Mouse (Mus musculus): ENCODE results near the gene Trak1.

Trak1 gene

DNA sequence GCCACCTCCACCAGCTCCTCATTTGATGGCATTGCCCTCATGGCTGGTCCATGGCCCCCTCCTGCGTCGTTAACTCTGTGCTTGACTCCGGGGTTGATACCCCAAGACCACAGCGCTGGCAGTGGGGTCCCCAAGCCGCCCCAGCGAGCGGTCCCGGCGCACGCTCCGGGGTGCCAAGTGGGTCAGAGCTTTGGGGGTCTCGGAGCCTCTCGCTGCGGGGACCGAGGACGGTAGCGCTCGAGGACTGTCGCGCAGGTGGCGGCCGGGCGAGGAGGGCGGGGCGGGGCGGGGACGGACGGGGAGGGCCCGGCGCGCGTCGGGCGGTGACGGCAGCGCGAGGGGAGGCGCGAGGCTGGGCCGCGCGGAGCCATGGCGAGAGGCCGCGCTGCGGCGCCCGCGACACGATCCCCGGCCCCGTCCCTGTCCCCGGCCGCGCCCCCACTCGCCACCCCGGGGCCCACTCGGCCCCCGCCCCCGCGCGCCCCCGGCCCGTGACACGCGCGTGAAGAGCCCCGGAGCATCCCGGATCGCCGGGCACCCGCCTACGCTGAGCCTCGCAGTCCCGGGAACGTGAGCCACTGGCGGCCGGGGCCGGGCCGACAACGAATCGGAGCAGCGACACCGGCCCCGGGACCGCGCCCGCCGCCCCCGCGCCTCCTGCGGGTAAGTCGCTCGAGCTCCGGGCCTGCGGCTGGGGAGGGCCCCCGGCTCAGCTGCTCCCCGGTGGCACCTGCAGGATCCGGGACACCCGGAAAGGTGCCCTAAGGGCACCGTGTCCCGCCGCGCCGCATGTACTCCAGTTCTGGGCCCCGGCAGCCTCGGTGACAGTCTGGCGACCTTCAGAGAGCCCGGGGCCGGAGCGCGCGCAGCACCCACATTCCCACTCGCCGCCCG lies at the start of gene Trak1:
TSS of gene Trak1 (plus strand) at position 332 of the 894 bp plus-strand sequence.
- DNase-seq (ENCODE audit: low spot score): peak; percentile 79

DNA sequence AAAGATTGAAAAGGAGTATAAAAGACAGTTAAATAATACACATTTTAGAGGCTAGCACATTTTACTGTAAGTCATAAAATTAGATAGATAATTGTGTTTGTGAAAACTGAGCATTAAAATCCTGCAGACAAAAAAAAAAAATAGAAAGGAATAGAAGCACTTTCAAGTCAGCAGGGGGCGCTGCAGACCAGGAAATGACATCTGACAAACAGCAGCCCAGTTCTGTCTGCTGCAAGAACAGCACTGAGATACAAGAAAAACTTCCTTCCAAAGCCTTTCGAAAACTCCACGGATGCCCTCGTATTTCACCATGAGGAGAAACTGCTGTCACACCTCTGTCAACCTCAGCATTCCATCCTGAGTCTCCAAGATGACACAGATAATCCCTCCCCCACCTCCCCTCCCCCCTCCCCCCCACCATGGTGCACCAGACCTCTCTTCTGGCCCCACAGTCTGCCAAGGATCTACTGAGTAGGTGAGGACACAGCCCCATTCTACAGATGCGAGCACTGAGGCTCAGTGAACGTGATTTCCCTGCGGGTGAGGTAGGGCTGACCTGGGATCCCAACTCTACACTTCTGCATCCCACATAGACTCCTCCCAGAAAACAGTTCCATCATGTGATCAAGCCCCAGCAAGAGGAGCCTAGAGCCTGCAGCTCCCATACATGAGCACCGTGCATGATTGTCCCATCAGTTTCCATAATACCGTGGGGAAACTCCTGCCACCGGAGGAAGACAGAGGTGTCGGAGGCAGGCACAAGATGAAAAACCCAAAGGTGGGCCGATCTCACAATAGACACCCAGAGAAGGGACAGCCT lies 49.1 kb upstream of the Trak1 start:
- peak; percentile 88 for DNase-seq (ENCODE audit: low spot score)

DNA sequence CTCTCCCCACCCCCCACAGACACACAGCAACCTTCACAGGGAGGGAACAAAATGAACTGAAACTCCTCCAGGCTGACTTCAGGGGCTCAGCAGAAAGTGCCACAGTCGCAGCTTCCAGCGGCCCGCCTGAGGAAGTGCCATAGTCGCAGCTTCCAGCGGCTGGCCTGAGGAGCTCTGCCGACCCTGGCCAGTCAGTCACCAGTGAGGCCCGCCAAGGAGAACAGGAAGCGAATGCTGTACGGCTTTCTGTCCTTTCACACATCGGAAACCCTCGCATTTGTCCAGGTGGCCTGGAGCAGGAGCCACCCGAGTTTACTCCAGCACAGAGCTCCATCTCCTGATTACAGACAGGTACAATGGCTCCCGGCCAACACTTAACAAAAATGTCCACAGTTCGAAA lies 47.5 kb upstream of the Trak1 start:
- peak; percentile 16 for DNase-seq (ENCODE audit: low spot score)

DNA sequence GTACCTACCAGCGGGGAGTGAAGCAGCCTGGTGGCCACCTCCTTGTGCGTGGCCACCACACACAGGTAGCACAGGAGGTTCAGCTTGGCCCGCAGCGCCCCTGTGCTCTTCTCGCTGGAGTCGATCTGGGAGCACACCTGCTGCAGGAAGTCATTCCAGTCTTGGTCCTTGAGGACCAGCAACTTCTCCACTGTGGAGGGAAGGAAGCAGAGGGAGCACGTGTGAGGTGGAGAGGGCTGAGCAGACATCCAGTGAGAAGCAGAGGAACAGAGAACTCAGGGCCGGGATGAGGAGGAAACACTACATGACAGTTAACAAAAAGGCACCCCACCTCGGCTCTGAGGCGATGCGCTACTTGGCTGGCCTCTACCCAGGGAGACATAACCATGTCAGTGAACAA lies 46.4 kb upstream of the Trak1 start:
- no peak for DNase-seq (ENCODE audit: low spot score)

DNA sequence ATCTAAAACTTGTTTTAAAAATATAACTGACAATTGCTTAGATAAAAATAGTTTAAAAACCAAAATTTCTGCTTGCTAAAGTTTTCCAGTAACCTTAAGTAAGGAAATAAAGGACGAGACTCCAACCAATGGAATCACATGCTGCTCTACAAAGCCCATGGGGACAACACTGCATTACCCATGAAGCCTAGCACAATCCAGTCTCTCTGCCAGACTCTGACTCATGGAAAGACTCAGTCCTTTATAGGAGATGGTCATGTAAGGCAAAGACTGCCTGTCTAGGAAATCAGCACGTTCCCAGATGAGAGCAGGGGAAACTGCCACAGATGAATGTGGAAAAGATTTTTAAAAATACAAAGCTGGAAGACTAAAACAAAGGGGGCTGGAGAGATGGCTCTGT lies 43.3 kb upstream of the Trak1 start:
- DNase-seq (ENCODE audit: low spot score): no peak

DNA sequence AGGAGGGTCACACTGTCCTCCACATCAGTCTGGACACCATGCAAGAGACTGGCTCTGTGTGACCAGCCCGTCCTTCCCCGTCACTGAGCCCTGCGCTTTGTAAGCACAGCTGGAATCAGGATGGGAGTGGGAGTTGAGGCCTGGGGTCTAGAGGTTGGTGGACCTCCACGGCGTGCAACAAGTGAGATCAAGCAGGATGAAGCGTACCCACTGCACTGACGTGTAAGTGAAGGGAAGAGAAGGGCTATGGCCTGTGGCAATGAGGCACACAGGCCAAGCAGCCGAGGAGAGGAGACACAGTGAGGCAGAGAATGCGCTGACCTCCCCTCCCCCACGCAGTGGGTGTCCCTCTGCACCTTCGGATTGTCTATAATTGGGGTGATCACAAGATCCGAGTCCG lies 42.5 kb upstream of the Trak1 start:
- DNase-seq (ENCODE audit: low spot score): no peak

DNA sequence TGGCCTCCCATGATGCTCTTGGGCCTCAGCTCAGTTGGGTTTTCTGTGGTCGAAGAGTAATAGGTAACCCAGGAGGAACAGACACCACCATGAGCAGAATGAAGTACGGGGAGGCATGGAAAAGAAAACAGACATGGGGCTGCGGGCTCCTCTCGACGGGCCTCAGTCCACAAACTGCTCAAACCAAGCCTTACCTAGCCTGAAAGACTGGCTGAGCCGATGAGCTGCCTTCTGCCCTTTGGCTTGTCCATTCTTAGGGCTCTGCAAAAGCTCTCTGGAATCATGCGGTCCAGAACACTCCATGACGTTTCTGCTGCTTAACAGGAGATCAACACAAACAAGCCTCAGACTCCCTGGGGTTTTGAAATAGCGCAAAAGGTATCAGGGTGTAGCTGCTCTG lies 40.2 kb upstream of the Trak1 start:
- no peak for DNase-seq (ENCODE audit: low spot score)

DNA sequence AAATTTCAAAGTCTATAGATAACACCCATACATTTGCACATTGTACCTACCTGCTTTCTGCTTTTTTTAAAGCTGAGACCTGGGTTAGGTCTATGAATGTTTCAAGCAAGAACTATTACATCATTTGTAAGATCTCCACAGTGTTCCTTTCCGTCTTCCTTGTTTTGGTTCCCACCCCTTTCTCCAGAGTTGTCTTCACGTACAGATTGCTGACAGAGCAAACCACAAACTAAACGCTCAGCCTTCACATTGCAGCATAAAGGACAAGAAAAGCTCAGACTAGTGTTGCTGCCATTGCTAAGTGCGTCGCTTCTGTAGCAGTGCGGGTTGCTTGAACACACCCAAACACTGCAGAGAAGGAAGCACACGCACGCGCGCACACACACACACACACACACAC lies 32.0 kb upstream of the Trak1 start:
- no peak for DNase-seq (ENCODE audit: low spot score)

DNA sequence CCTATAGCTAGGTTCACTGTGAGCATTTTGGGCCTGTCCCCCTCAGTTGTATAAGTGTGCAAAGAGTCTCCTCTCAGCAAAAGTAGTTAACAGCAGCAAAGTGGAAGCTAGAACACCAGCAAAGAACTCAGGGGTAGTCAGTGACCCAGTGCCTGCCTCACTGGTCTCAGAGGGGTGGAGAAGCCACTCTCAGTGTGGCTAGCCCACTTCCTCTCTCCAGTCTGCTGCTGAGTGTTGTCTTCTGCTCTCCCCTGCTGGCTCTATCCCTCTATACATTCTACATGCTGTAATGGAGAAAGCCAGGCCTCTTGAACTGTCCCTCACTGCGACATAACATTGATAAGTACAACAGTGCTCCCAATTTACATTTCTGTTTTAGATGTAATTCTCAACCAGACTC lies 26.2 kb upstream of the Trak1 start:
- DNase-seq (ENCODE audit: low spot score): no peak

DNA sequence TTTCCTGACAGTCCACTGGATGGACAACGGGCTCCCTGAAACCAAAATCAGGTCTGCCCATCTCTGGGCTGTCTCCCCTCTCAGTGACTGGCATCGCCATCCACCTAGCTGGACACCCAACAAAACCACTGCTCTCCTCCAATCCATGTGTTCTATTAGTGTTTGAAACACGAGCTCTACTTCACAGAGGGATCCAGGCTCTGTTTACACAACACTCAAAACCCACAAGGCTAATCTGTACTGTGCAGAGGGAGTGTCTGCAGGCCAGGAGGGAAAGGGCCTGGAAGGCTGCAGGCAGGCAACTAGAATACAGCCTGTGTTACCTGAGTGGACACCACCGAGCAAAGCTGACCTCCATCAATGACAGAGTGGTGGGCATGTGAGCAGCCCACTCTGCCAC lies 25.7 kb upstream of the Trak1 start:
- no peak for DNase-seq (ENCODE audit: low spot score)

DNA sequence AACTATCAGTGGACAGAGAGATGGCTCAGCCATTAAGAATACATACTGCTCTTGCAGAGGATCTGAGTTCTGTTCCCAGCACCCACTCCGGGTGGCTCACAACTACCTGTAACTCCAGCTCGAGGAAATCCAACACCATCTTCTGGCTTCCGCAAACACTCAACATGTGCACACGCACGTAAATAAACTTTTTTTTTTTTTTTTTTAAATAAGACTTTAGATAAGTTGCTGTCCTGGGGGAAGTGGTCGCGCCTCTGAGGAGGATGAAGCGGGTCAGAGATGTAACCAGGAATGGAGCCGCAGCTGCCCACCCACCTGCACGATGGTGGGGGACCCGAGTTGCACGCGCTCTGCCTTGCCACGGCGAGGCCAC lies 20.6 kb upstream of the Trak1 start:
- no peak for DNase-seq (ENCODE audit: low spot score)

DNA sequence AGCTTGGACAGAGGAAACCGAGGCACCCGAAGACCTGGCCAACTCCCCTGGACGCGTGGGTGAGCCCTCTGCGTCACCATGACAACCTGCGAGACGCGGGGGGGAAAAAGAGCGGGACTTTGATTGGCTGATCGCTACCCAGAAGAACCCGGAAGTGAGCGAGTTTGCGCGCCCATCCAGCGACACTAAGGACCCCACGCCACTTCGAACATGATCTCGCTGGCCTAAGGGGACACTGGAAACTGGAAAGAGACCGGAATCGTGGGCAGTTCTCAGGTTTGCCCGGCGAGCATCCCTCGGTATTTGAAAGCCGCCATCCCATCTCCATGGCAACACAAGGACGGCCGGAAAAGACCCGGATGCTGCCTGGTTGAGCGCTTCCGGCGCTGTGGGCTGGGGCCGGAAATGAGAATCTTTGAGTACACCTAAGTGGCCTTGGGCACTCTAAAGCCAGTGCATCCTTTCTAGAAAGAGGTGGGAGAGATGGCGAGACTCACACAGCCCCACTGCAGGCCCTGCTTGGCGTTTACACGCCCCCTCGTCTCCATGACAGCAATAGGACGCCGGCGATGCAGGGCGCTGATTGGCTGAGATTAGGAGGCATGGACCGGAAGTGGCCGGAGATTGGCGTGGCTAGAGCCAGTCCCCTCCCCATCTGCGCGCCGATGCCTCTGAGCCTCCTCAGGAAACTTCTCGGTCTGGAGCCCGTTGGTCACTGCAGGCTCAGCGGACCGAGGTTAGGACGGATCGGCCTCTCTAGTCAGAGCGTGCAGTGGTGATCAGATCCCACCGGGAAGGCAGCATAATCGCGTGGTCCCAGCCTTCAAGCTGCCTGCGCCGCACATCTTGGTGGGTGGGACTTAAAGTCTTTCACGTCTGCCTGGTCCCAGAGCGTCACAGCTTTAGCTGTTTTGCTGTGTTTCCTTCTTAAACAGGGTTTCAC lies 19.9 kb upstream of the Trak1 start, which contains the start of gene Ulk4:
TSS of gene Ulk4 (minus strand) at position 80 of the 943 bp plus-strand sequence.
- DNase-seq (ENCODE audit: low spot score): peak; percentile 97

DNA sequence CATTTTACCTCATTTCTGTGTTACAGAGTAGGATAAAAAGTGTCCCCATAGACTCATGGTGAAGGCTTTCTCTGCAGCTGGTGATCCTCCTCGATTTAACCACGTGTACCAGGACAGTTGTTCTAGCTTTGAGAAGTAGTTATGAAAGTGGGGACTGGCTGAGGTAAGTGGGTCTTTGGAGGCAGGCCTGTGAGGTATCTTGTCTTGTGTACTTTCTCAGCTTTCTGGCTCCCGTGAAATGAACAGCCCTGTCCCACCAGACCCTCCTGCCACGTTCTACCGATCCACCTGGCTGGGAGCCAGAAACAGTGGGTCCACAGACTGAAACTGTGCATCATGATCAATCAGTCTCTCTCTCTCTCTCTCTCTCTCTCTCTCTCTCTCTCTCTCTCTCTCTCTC lies 18.1 kb upstream of the Trak1 start:
- no peak for DNase-seq (ENCODE audit: low spot score)

DNA sequence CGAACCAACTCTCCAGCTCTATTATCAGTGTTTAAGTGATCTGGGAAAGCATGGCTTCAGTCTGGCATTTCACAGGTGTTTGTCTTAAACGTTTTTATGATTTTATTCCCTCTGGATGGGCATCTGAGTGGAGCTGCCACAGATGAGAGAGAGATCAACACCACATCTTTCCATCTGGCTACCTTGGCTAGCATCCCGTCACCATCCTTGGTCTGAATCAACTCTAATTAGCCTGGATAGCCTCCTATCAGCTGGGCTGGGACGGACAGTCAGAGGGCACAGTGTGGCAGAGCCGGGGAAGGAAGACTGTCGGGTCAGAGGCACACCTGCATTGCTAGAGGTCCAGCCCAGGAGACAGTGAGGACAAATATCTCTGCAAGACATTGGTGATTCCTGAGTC lies 15.4 kb upstream of the Trak1 start:
- DNase-seq (ENCODE audit: low spot score): no peak

DNA sequence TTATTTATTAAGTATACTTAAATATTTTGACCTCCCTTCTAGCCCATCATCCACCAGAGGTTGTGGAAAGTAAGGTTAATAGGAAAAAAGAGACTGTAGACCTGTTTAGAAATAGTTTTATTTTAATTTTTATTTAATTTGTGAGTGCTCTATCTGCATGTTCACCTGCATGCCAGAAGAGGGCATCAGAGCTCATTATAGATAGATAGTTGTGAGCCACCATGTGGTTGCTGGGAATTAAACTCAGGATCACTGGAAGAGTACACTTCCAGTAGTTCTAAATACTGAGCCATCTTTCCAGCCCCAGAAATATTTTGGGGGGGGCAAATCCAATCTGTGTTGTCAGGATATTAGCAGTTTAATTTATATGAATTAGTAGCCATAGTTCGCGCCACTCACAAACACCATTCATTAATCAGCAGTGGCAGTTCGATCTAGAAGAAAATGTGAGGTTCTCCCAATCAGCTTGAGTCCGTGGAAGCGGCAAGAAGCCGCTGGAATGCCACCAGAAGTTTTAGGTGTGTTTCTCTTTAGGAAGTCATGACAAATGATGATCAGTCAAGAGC lies 13.6 kb upstream of the Trak1 start:
- no peak for DNase-seq (ENCODE audit: low spot score)

DNA sequence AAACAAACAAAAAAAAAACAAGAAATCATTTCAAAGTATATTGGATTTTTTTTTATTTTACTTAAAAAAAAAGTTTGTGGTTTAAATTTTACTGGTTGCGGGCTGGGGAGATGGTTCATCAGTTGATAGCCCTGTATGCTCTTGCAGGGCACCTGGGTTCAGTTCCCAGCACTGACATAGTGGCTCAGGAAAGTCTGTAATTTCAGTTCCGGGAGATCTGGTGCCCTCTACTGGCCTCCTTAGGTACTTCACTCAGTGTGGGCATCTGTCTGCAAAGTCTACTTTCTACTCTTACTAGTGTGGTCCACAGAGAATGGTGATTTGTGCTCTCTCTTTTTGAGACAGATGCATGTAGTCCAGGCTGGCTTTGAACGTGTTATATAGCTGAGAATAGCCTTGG lies 12.9 kb upstream of the Trak1 start:
- DNase-seq (ENCODE audit: low spot score): no peak

DNA sequence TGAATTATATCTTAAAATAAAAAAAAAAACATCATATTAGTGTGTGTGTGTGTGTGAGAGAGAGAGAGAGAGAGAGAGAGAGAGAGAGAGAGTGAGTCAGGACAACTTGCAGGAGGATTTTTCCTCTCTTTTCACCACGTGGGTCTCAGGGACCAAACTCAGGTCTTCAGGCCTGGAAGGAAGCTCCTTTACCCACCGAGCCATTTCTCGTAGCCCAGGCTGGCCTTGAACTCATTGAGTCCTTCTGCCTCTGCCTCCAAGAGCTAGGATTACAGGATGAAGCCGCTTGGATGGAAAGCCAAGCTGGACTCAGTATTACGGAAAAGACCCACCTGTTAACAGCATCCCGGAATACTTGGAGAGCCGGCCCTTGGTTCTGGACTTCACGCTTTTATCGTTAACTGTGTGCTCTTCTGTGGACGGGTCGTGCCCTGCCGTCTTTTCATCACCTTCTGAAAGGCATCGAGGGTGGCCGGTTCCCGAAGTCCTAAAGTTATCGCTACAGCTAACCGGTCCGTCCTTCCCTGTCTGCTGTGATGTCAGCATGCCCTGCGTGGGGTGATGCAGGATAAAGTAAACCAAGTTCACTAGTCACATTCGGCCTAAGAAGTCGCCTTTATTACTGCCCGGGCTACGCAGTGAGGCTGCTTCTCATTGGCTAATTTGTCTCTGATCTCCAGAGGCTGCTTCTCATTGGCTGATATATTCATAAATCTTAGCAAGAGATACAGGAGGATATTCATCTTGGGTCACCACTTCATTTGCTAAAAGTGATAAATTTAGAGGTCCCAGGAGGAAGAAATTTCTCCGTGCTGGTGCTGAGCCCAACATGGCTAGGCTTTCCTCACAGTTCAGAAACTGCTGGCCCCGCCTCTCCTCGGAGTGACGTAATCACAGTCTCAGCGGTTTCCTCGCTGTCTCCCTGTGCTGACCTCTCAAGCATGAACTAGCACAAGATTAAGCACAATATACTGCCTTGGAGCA lies 11.7 kb upstream of the Trak1 start:
- DNase-seq (ENCODE audit: low spot score): peak; percentile 84

DNA sequence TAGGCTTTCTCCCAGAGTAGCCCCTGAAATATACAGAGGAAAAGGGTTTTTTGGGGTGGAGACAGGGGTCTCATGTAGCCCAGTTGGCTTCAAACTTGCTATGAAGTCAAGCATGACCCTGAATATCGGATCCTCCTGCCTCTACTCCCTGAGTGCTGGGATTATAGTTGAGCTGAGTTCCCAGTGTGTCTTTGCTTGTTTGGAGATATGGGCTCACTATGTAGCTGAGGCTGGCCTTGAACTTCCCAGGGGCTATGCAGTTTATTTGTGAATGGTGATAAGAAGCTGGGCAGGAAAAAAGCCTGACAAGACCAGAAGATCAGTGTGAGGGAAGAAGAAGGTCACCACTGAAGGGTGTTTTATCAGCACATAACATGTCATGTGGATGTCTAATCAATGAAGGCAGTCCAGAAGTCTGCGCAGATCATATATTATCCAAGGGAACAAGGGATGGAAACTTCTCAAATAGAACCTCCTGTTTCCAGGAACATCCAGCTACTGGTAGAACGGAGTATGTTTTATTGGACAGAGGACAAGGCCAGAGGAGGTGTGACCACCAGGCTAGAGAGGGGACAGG lies 10.9 kb upstream of the Trak1 start:
- DNase-seq (ENCODE audit: low spot score): no peak

DNA sequence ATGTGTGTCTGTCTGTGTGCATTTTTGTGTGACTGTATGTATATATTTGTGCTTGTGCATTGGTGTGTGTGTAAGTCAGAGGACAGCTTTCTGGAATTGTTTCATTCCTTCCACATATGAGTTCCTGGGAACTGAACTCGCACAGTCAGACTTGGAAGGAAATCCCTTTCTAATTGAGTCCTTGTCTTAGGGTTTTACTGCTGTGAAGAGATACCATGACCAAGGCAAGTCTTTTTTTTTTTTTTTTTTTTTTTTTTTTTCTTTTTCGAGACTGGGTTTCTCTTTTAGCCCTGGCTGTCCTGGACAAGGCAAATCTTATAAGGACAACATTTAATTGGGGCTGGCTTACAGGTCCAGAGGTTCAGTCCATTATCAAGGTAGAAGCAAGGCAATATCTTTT lies 6.0 kb upstream of the Trak1 start:
- no peak for DNase-seq (ENCODE audit: low spot score)

DNA sequence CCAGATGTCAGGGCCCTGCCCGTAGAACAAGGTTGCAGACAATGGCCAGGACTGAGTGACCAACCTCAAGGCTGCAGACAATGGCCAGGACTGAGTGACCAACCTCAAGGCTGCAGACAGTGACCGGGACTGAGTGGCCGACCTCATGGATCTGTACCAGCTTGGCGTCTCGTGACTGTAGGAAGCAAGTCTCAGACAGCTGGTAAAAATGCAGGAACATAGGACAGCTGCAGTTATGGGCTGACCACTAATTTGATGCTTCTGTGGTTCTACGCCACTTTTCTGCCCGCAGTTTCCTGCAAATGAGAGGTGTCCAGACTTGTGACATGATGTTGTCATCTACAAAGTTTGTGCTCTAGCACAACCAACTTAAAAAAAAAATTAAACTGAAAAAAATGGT lies 4.1 kb upstream of the Trak1 start:
- DNase-seq (ENCODE audit: low spot score): no peak
